Mouse (Mus musculus): Measurements from ENCODE around the gene Gm26620.

GRCm38 (mm10) chr1:170884390-170884789 lies 475 bp upstream of the Gm26620 start:
- TF ChIP-seq CTCF (conservative IDR thresholded peaks at IDR 0.05; ENCODE audit: low read length) (no peak), NANOG (IDR thresholded peaks at IDR 0.05; ENCODE audit: borderline replicate concordance, low read length) (no peak), POU5F1 (IDR thresholded peaks at IDR 0.05; ENCODE audit: borderline replicate concordance, low read length) (no peak)

All from E14TG2a.4 (cell line).